Mouse (Mus musculus): Measurements from ENCODE around the gene Cisd3. TPM values are rescaled to one million over a fixed set of nuclear protein-coding genes. Genes with fewer than 3 reads are reported as not detected.

The Cisd3 gene
- polyA plus RNA-seq, 1 experiment from 2014 or later: 9.0 TPM

GRCm38 (mm10) chr11:97659267-97659989 lies 26.2 kb upstream of the Cisd3 start:
- WGBS (ENCODE audit: missing documents): under 1% methylated on average over 13 of the region's 13 CpGs

GRCm38 (mm10) chr11:97659990-97660714 lies 25.5 kb upstream of the Cisd3 start:
- H3K27ac ChIP-seq: peak overlapping the region; percentile 99
- 1% methylated on average over 53 of the region's 78 CpGs for WGBS (ENCODE audit: missing documents)
- peaks cover 39% of the 10 kb centered on the region for H3K79me2 ChIP-seq (ENCODE audit: inconsistent target)
- peaks cover 15% of the 10 kb centered on the region; the same call in 1 of the 2 replicates for H3K36me3 ChIP-seq (ENCODE audit: inconsistent target)
- H3K4me3 ChIP-seq (ENCODE audit: inconsistent target): peak overlapping the region; percentile 91

More at GRCm38 (mm10) chr11:97659267-97659989, 26.2 kb upstream of the Cisd3 start:
- Histone ChIP-seq H3K36me3 (ENCODE audit: inconsistent target) (peaks cover 15% of the 10 kb centered on the region; the same call in 1 of the 2 replicates), H3K79me2 (ENCODE audit: inconsistent target) (peaks cover 34% of the 10 kb centered on the region), H3K27ac (peak overlapping the region; percentile 99), H3K4me3 (ENCODE audit: inconsistent target) (peak overlapping the region; percentile 91)

- Histone ChIP-seq H3K79me2 (ENCODE audit: inconsistent target) (peaks cover 39% of the 10 kb centered on the region), H3K27ac (peak overlapping the region; percentile 60), H3K36me3 (ENCODE audit: inconsistent target) (peaks cover 15% of the 10 kb centered on the region; the same call in 1 of the 2 replicates), H3K4me3 (ENCODE audit: inconsistent target) (peak overlapping the region; percentile 41)
- 11% methylated on average over 27 of the region's 27 CpGs for WGBS (ENCODE audit: missing documents)
These were observed 24.6 kb upstream of the Cisd3 start for GRCm38 (mm10) chr11:97660734-97661647.

- peak overlapping the region; percentile 41; the same call in 1 of the 2 replicates for H3K4me3 ChIP-seq (ENCODE audit: inconsistent target)
- H3K27ac ChIP-seq: peak overlapping the region; percentile 60
- peaks cover 11% of the 10 kb centered on the region; the same call in 1 of the 2 replicates for H3K36me3 ChIP-seq (ENCODE audit: inconsistent target)
- WGBS (ENCODE audit: missing documents): 0% methylated on average over 8 of the region's 20 CpGs
- H3K79me2 ChIP-seq (ENCODE audit: inconsistent target): peaks cover 34% of the 10 kb centered on the region
These were observed 23.9 kb upstream of the Cisd3 start for GRCm38 (mm10) chr11:97661648-97662133.

DNA sequence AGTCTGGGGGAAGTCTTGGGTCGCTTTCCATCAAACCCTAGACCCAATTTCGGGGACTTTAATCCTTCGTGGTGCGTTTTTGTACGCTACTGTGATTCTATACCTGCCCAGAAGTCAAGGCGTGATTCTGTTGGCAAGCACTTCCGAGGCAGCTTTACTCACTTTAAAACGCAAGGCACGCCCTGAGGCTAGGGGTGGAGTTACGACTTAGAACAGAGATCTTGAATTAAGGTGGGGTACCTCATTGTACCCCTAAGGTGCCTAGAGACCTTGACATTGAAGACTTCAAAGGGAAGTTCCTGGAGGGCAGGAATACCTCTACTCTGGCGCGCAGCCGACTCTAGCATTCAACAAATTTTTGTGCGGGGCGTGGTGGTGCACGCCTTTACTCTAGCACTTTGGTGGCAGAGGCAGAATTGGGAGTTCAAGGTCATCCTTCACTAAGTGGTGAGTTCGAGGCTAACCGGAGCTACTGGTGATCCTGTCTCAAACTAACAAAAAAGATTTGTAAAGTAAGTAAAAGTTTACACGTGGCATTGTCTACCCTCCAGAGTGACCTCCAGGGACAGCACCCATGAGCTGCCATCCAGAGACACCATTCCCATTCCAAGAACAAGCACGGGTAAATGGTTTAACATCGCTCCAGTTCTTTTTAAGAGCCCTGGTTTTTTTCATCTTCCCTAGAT lies 23.3 kb upstream of the Cisd3 start:
- H3K27ac ChIP-seq: peak overlapping the region; percentile 29
- H3K79me2 ChIP-seq (ENCODE audit: inconsistent target): peaks cover 27% of the 10 kb centered on the region
- H3K4me3 ChIP-seq (ENCODE audit: inconsistent target): peak overlapping the region; percentile 41
- WGBS (ENCODE audit: missing documents): 11% methylated on average over 21 of the region's 21 CpGs
- peaks cover 15% of the 10 kb centered on the region; the same call in 1 of the 2 replicates for H3K36me3 ChIP-seq (ENCODE audit: inconsistent target)

DNA sequence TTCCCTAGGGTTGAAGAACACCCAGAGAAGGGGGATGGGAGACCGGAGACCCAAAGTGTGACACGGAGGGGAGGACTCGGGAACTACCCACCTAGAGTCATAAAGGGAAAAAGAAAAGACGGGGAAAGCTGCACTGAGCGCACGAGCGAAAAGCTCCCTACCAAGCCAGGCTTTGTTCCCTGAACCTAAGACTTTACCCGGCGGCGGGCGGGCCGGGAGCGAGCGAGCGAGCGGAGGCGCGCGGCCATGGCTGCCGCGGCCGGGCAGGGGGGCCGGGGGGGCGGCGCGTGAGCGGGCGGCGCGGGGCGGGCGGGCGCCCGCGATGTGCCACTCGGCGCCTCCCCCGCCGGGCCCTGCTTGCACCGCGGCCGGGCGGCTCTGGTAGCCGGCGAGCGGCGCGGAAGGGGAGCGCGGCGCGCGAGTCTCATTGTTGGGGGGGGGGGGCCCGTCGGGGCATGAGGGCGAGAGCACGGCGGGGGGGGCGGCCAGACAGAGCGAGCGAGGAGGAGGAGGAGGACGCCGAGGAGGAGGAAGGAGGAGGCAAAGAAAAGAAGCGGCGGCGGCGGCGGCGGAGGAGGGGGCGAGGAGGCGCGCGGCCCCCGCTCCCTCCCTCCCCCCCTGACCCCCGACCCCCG lies 22.6 kb upstream of the Cisd3 start, which contains the start of gene Mllt6:
Gene Mllt6 (plus strand): TSS at position 522 of the 635 bp plus-strand sequence.
- 0% methylated on average over 12 of the region's 76 CpGs for WGBS (ENCODE audit: missing documents)
- peaks cover 21% of the 10 kb centered on the region for H3K79me2 ChIP-seq (ENCODE audit: inconsistent target)
- peak within 1 kb of the TSS; percentile 45 for H3K4me3 ChIP-seq (ENCODE audit: inconsistent target)
- H3K27ac ChIP-seq: peak within 1 kb of the TSS; percentile 29
- H3K36me3 ChIP-seq (ENCODE audit: inconsistent target): peaks cover 17% of the 10 kb centered on the region; the same call in 1 of the 2 replicates

DNA sequence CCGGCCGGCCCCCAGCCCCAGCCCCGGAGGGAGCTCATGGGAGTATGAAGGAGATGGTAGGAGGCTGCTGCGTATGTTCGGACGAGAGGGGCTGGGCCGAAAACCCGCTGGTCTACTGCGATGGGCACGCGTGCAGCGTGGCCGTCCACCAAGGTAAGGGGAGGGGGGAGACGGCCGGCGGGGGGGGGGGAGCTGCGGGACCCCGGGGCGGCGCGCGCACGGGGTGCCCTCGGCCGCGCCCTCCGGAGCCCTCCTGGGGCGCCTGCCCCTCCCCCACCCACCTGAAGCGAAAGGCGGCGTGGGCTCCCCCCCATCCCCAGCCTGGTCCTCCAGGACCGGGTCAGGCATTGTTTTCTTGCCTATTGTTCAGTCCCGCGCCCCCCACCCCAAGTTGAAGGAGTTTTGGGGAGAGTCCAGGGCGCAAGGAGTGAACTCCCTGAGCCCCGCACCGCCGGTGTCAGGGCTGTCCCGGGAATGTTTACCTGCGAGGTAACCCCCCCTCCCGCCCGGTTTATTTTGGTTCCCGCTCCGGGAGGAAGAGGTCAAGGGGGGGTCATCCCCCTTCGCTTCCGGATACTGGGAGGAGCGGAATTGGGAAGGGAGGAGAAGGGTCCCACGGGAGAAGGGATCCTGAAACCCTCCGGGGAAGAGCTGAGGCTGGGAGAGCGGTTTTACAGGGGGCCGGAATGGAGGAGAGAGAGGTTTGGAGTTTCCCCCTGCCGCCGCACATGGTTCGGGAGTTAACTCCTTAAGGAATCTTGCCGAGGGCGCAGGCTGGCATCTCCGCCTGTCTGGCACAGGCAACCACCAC lies 21.9 kb upstream of the Cisd3 start:
- Histone ChIP-seq H3K79me2 (ENCODE audit: inconsistent target) (peaks cover 14% of the 10 kb centered on the region; the same call in 1 of the 2 replicates), H3K4me3 (ENCODE audit: inconsistent target) (peak overlapping the region; percentile 45), H3K27ac (no peak overlapping the region), H3K36me3 (ENCODE audit: inconsistent target) (peaks cover 24% of the 10 kb centered on the region)
- WGBS (ENCODE audit: missing documents): 3% methylated on average over 40 of the region's 57 CpGs

GRCm38 (mm10) chr11:97664339-97664665 lies 21.3 kb upstream of the Cisd3 start:
- Histone ChIP-seq H3K79me2 (ENCODE audit: inconsistent target) (peaks cover 13% of the 10 kb centered on the region; the same call in 1 of the 2 replicates), H3K4me3 (ENCODE audit: inconsistent target) (peak overlapping the region; percentile 45), H3K36me3 (ENCODE audit: inconsistent target) (peaks cover 29% of the 10 kb centered on the region), H3K27ac (no peak overlapping the region)
- WGBS (ENCODE audit: missing documents): 18% methylated on average over 6 of the region's 8 CpGs

DNA sequence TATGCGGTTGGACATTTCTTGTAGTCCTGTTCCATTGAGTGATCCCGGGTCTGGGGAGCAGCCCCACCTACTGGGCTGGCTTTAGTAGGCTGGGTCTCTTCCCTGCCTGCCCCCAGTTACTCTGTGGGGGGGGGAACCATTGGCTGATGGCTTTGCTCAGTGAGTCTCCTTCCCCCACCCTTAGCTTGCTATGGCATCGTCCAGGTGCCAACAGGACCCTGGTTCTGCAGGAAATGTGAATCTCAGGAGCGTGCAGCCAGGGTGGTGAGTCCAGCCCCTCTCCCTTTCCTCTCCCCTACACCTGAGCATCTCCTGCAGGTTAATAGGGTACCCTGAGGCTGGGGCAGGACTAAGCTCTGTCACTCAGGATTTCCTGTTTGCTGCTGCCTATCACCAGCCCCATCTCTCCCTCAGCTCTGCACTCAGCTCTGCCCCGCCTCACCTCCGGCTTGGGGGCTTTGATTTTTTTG lies 20.8 kb upstream of the Cisd3 start:
- H3K79me2 ChIP-seq (ENCODE audit: inconsistent target): peaks cover 13% of the 10 kb centered on the region; the same call in 1 of the 2 replicates
- 59% methylated on average over 6 of the region's 6 CpGs for WGBS (ENCODE audit: missing documents)
- H3K27ac ChIP-seq: no peak overlapping the region
- H3K36me3 ChIP-seq (ENCODE audit: inconsistent target): peaks cover 32% of the 10 kb centered on the region
- no peak overlapping the region for H3K4me3 ChIP-seq (ENCODE audit: inconsistent target)

GRCm38 (mm10) chr11:97665431-97665830 lies 20.2 kb upstream of the Cisd3 start:
- 94% methylated on average over 13 of the region's 13 CpGs for WGBS (ENCODE audit: missing documents)
- no peak overlapping the region for H3K4me3 ChIP-seq (ENCODE audit: inconsistent target)
- no peak overlapping the region for H3K27ac ChIP-seq

DNA sequence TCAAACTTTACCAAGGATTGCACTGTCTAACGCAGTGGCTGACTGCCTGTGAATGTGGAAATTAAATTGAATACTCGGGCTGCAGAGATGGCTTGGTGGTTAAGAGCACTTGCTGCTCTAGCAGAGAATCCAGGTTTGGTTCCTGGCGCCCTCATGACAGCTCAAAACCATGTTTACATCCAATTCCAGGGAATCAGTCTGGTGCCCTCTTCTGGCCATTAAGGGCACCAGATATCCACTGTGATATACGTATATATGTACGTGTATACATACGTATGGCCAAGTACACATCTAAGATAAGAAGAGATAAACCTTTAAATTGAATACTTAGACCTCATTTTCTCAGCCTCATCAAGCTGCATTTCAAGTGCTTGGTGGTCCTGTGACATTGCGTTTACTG lies 19.4 kb upstream of the Cisd3 start:
- no peak overlapping the region for H3K27ac ChIP-seq
- peaks cover 13% of the 10 kb centered on the region; the same call in 1 of the 2 replicates for H3K79me2 ChIP-seq (ENCODE audit: inconsistent target)
- peaks cover 46% of the 10 kb centered on the region for H3K36me3 ChIP-seq (ENCODE audit: inconsistent target)
- no peak overlapping the region for H3K4me3 ChIP-seq (ENCODE audit: inconsistent target)
- WGBS (ENCODE audit: missing documents): 95% methylated on average over 7 of the region's 7 CpGs

More at GRCm38 (mm10) chr11:97665431-97665830, 20.2 kb upstream of the Cisd3 start:
- H3K79me2 ChIP-seq (ENCODE audit: inconsistent target): peaks cover 13% of the 10 kb centered on the region; the same call in 1 of the 2 replicates
- H3K36me3 ChIP-seq (ENCODE audit: inconsistent target): peaks cover 38% of the 10 kb centered on the region

DNA sequence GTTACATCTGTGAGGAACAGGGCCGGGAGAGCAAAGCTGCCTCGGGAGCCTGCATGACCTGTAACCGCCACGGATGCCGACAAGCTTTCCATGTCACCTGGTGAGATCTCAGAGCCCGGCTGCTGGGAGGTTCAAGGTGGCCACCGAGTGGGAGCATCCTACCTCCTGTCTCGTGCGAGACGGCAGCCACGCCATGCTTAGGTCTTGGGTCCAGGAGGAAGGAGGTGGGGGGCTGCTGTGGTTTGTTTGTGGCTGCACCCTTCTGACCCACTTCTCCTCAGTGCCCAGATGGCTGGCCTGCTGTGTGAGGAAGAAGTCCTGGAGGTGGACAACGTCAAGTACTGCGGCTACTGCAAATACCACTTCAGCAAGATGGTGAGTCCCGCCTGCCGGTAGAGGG lies 18.8 kb upstream of the Cisd3 start:
- no peak overlapping the region for H3K4me3 ChIP-seq (ENCODE audit: inconsistent target)
- peaks cover 49% of the 10 kb centered on the region for H3K36me3 ChIP-seq (ENCODE audit: inconsistent target)
- H3K27ac ChIP-seq: no peak overlapping the region
- 83% methylated on average over 15 of the region's 15 CpGs for WGBS (ENCODE audit: missing documents)
- H3K79me2 ChIP-seq (ENCODE audit: inconsistent target): peaks cover 13% of the 10 kb centered on the region; the same call in 1 of the 2 replicates
